Mouse (Mus musculus) thymus, postnatal 10 days (tissue): ENCODE measurements at regions not wholly inside any gene's neighbourhood (a gene's known extent, or its start where the extent isn't known, plus 50 kb on each side); places are given as distances from the start of the nearest gene placed in this dataset.
"Not testable (repeated sequence)": the region's sequence is repeated elsewhere in the genome, so short reads cannot be mapped to it uniquely, and the experiment has no call there.

Experiments
- DNase-seq, 2 experiments: peaks; one replicate each; pipeline ENCODE4 v3.0.0; 2021; ENCODE audit warnings: low spot score in 2 of 2

- no peak for DNase-seq
Measured at GRCm38 (mm10) chr9:43520931-43521330, 210.3 kb downstream of the Trim29 start.

DNA sequence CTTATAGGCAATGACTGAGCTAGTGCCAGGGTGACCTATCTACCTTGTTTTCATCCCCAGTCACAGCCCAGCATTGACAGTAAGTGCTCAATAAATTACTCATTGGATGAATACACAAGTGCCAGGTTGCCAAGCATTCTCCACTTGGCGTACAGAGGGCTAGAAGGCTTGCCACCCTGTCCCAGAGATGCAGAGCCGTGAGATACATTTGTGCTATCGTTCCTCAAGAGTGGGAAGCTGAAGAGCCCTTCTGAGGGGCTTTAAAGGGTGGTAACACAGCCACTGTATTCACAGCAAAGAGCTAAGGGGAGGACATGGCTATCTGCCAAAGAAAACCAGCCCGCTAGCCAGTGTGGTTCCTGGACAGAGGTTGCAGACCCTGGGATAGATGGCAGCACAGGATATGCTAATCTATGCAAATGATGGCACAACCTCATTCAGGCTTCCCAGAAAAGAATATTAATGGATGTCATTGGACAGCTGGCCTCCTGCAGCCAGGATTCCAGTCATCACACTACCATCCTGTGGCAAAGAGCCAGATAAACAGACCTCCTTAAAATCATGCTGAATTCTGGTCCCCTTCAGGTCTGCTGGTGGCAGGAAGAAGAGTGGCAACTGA is 214.4 kb downstream of the Trim29 start:
- no peak for DNase-seq

- no peak for DNase-seq
Measured at GRCm38 (mm10) chr9:43532187-43532586, 211.6 kb upstream of the Nectin1 start.

DNA sequence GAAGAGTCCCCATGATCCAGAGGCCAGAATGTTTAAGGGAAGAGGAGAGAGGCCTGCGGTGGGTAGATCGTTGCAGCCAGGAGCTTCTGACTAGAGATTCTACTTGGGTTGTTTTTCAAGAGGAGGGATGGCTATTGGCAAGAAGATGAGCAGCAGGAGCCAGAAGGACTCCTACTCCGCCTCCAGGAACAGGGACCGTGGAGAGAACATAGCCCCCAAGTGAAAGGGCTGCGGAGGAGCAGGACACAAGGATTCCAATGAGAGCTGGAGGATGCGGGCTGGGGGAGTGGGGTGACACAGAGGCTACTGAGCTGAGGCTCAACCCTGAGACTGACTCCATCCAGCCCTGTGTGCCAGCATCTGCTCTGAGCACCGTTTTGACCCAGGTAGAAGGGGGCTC is 207.8 kb upstream of the Nectin1 start:
- no peak for DNase-seq

DNA sequence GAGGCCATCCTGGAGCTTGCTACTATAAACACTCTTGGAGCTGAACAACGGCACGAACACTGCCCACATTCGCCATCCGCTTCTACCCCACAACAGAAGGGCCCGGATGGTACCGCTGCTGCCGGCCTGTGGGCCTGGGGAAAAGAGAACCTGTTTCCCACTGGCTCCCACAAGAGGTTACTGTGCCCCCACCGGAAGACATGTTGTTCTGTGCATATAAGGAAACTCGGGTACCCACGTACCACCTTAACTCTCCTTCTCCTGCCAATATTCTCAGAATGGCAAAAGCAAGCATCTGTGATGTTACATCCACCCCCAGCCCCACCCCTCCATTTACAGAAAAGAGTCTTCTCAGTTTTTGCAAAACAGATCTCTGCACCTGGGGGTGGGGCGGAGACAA is 206.7 kb upstream of the Nectin1 start:
- no peak for DNase-seq

DNA sequence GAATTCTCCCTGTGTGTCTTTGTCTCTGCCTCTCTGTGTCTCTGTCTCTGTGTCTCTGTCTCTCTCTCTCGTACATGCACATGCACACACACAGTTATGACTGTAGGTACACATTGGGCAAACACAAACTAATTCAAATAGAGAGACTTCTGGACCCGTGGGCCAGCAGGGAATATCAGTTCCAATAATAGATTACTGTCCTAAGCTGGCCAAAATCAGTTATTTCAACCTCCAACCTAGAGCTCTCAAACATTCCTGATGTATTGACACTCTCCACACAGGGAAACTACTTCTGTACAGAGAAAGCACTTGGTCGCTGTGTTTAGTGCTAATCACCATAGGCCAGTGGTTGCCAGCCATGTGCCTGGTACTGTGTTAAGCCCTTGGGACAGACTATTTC is 203.7 kb upstream of the Nectin1 start:
- DNase-seq = no peak

DNA sequence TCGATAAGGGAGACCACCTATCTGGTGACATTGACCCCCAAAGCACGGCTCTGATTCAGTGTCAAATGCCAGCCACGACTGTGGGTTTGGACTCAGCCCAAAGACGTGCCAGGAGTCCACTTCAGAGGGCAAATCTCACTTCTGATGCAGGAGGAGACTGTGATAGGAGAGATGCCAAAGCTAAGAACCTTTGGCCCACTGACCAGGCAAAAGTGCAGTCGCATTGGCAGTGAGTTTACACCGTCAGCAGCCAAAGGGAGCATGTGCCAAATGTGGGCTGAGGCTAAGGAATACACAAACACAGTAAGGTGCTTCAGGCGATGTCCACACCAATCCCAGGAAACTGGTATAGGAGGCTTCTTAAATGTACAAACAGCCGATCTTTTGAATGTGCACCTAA is 202.6 kb upstream of the Nectin1 start:
- no peak for DNase-seq

DNA sequence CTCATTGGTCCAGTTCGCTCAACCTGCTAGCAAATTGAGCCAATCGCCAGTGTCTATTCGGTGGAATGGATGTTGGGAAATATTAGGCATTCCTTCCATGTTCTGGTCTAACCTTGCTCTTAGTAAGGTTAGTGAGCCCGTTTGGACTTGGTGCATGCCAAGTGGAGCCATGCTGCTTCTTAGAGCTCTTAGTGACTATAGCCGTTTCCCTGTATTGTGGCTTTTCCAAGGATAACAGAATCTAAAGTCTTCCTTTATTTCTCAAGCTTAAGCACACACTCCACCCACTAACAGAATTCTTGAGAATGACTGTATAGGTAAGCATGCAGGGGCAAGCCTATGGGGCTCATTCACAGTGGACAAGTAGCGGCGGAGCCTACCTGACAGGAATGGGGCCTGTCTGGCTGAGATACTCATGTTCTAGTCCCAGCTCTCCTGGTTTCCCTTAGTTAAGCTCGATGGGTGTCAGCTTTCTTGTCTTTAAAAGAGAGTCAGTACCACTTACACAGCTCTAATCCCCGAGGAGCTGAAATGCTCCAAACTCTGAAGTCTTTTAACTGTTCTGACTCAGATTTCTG is 201.6 kb upstream of the Nectin1 start:
- no peak for DNase-seq

- peak; percentile 75 to 76 for DNase-seq
Measured at GRCm38 (mm10) chr9:43545081-43545565, 198.7 kb upstream of the Nectin1 start.

DNA sequence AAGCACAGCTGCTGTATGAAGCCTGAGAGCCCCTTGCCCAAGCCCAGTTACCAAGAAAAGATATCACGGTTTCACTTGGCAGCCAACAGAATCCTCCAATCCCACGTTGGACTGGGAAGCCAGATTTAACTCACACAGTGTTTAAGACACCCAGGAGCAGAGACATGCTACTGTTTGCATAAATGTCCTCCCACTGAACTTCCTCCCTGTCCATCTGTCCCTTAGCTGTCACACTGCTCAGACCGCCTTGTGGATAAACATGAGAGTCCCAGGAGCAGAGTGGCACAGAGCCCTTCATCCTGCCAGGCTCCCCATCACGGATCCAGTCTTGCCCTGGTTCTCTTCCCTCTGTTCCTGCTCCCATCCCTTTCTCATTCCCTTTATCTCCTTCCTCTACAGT is 194.9 kb upstream of the Nectin1 start:
- no peak for DNase-seq

DNA sequence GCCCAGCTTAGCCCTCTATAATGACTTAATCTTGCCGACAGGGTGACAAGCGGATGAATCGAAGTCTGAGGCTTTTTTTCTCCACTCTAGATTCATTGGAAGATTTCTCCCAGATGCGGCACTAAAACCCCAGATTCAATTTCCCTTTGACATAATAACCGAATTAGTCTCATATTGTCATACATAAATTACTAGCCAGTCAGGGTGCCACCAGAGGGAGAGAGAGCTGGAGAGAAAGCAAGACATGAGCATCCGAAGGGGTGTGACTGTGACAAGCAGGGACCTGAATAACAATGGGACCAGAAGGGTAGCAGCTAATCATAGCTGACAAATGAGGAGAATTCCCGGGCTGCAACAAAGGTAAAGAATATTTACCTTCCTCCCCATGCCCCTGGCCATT is 194.5 kb upstream of the Nectin1 start:
- DNase-seq = no peak

- DNase-seq = not testable (repeated sequence)
Measured at GRCm38 (mm10) chr9:43552758-43553157, 191.0 kb upstream of the Nectin1 start.

- no peak for DNase-seq
Measured at GRCm38 (mm10) chr9:43562016-43562415, 181.8 kb upstream of the Nectin1 start.

DNA sequence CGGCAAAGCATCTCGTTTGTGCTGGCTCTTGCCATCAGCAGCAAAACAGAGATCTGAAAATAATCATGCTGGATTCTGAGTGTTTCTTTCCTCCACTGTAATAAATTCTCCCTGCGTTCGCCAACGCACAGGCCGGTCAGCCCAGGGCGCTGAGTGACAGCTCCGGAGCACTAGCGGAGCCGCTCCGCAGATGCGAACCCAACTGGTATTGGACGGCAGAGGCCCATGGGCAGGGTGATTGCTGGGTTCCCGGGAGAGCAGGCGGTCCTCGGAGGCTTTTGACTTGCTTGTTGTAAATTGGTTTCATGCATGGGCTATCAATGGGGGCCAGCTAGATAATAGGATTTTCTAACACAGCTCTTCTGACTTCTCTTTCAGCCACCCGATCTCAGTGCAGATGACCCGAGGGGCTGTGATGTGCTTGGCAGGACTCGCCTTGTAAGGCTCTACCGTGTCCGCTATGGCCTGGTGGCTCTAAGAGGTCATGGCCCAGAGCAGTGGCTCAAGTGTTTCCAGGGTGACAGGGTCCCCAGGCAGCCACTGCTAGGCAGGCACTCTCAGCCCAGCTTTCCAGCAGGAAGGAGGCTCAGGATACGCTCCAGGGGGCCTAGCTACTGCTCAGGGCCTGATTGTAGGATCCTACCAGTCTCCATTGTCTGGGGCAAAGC is 179.4 kb upstream of the Nectin1 start:
- DNase-seq = no peak

GRCm38 (mm10) chr9:43568851-43569250 is 174.9 kb upstream of the Nectin1 start:
- no peak for DNase-seq

- DNase-seq = no peak
Measured at GRCm38 (mm10) chr9:43571086-43571485, 172.7 kb upstream of the Nectin1 start.

DNA sequence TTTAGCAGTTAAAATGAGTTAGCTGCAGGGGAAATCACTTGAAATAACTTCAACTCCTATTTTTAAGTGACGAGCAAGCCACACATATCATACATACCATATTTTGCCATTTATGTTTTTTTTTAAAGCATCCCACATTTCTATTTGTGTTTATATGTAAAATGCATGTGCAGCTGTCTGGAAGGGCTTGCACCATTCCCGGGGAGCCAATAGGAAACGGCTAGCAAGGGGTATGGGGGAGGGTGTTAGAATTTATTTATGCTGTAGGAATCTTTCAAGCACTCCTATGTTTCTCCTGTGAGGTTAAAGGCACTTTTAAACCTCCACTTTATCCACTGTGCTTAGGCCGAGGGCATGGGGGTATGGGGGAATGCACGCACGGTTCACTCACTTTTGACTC is 168.1 kb upstream of the Nectin1 start:
- no peak for DNase-seq

DNA sequence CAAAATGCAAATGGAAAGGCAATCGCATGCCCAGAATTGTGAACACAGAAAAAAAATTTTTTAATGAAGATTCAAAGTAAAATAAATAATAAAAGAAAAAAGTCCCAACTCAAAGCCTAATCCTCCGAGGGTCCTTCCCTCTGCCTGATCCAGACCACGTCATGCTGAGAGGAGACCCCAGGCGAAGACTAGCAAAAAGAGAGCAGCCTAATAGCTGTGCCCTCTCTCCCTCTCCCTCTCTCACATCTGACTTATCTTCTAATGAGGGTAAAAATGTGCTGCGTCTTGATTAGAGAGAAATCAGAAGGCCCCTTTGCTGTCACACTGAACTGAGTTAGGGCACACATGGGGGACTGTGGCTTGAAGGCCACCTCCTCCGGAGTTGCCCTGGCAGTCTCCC is 163.1 kb upstream of the Nectin1 start:
- no peak for DNase-seq

DNA sequence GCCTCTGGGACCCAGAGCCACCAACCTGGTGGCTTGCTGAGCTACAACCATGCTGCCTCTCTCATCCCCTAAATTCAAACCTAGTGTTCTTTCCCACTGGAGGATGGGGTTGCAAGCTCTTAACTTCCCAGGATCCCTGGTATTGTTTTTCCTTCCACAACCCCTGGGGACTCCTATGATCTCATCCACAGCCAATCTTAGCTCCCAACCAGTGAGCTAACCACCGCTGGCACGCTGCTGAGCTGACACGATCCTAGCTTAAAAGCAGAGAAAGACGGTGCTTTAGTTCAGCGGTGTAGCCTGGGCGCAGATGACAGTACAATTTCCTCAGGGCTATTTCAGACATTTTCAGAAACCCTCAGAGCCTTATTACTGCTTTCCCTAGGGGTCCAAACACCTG is 158.2 kb upstream of the Nectin1 start:
- DNase-seq = no peak

DNA sequence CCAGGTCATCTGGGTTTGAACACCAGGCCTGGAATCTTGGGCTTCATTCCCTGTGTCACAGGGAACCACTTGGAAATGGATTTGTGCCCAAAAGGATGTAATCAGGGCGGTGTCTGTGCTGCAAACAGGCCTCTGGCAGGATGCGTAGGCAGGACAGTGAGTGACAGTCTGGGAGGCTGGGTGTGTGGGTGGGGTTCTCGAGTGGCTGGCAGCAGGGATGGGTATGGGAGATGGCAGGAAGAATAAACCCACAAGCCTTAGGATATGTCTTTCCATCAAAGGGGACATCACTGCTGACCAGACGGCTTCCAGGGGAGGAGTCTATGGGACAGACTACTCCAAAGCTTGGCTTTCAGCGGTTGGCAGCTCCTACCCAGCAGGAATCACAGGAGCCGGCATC is 150.5 kb upstream of the Nectin1 start:
- no peak for DNase-seq

DNA sequence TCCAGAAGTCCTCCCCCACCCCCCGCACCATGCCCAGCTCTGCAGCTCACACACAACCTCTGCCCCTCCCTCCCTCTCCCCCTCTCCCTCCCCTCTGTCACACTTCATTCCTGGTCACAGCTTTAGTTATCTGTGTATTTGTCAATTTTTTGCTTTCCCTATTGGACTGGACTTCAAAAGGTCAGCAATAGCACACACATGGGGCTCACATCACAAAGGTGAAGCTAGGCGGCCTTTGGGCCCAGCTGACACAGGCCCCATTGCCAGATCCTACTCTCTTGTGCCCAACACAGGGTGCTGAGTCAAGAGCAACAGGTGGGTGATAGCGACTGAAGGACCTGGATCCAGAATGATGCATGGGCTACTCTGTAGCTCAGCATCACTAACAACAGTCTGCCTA is 149.0 kb upstream of the Nectin1 start:
- no peak for DNase-seq

DNA sequence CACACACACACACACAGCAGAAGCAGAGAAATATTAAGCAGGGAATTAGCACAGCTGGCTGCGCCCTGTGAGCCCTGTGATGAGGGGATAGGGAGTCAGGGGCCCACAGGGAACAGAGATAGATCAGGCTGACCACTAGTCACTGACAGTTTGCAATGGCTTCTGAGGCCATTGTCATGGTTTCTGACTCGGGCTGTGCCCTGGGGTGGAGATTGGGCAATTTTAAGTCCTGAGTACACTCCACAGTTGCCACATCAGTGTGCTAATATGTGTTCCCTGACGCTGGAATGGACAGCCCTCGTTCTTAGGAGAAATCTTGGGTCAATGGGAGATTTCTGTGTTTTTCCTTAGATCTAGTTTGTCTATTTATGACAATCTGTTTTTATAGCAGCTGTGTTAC is 148.3 kb upstream of the Nectin1 start:
- DNase-seq = no peak

DNA sequence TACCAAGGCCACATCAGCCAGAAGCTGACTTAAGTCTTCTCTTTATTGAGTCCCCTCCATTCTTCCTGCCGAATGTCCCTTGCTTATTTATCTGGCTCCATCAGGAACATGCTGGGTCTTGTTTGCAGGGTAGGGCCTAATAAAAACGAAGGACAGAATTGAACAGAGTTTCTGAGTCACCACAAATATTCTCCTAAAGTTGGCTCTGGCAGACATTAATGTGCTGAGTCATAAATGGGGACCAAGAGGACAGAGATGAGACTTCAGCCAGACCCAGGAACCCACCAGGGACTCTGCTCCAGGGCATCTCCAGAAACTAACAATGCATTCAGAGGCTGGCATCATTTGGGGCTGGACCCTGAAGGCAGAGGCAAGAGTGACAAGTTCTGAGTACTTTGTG is 143.4 kb upstream of the Nectin1 start:
- no peak for DNase-seq
